Mouse (Mus musculus): ENCODE measurements at regions not wholly inside any gene's neighbourhood (a gene's known extent, or its start where the extent isn't known, plus 50 kb on each side); places are given as distances from the start of the nearest gene placed in this dataset.

DNA sequence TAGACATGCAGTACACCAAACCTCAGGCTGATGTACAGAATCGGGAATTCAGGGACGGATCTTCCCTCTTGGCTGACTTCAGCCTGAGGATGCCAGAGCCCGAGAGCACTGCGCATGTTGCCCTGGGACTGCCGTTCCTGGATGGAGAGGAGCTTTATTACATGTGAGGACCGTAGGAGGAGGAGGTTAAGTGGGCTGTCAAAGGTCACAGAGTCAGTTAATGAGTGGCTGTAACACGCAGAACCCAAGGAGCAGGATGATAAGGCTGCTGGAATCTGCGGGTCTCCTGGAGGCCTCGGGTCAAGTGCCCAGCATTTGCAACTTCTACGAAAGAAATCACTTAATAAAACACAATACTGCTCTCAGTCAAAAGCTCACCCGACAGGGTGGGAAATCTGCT lies 197.3 kb downstream of the Fam169b start:
- H3K4me1 ChIP-seq (ENCODE audit: insufficient read depth, low read length) = peaks cover 13% of the 10 kb centered on the region; the same call in 1 of the 2 replicates
- 25% methylated on average over 11 of the region's 11 CpGs for WGBS
- H3K4me3 ChIP-seq (ENCODE audit: low read length) = no peak overlapping the region
- H3K4me2 ChIP-seq (replicated peaks; ENCODE audit: low read depth, low read length) = no peak overlapping the region
- no peaks in the 10 kb centered on the region for H3K36me3 ChIP-seq (ENCODE audit: insufficient read depth, low read length)
- H3K9ac ChIP-seq (replicated peaks; ENCODE audit: low read length) = no peak overlapping the region
- no peak for ATAC-seq (ENCODE audit: low FRiP score, low TSS enrichment)
- H3K27ac ChIP-seq (ENCODE audit: low read length) = peak overlapping the region; percentile 7; the same call in 1 of the 2 replicates
- no peaks in the 10 kb centered on the region for H3K9me3 ChIP-seq (ENCODE audit: low read length)
- H3K27me3 ChIP-seq (ENCODE audit: insufficient read depth, low read length) = no peaks in the 10 kb centered on the region

DNA sequence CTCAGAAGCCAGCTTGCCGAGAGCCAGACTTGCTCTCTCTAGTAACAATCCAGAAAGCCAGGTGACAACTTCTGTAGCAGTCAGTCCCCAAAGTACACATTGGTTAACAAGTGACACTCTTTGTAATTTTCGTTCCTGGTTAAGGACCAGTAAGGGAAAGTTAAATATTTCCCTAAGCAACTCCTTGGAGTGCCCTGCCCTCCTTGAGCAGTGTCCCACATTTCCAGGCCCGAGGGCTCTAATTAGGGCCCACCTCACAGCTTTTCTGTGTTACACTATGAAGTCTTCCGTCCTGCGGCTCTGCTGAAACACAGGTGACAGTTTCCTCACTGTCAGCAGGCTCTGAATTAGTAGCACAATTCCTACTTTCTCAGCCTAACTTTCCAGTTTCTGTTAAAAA lies 194.9 kb downstream of the Fam169b start:
- Histone ChIP-seq H3K27ac (ENCODE audit: low read length) (no peak overlapping the region), H3K9ac (replicated peaks; ENCODE audit: low read length) (no peak overlapping the region), H3K4me3 (ENCODE audit: low read length) (no peak overlapping the region), H3K9me3 (ENCODE audit: low read length) (no peaks in the 10 kb centered on the region), H3K27me3 (ENCODE audit: insufficient read depth, low read length) (no peaks in the 10 kb centered on the region), H3K36me3 (ENCODE audit: insufficient read depth, low read length) (no peaks in the 10 kb centered on the region), H3K4me1 (ENCODE audit: insufficient read depth, low read length) (peaks cover 13% of the 10 kb centered on the region; the same call in 1 of the 2 replicates), H3K4me2 (replicated peaks; ENCODE audit: low read depth, low read length) (no peak overlapping the region)
- no peak for ATAC-seq (ENCODE audit: low FRiP score, low TSS enrichment)
- 74% methylated on average over 5 of the region's 5 CpGs for WGBS

DNA sequence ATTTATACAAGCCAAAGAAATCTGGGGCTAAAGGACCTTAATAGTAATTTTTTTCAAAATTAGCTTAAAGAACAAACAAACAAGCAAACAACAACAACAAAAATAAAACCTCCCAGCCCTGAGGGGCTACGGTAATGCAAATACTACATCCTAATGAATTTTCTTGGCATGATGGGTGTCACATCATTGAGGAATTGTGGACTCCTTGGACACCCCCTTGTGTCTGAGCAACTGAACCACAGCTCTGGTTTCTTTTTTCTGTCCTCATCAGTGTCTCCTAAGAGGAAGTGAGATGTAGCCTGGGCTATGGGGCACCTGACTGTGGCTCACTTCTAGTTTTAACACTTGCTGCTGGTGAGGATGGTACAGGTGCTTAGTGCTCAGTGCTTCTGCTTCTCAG lies 184.2 kb downstream of the Fam169b start:
- no peaks in the 10 kb centered on the region for H3K9me3 ChIP-seq (ENCODE audit: low read length)
- no peaks in the 10 kb centered on the region for H3K27me3 ChIP-seq (ENCODE audit: insufficient read depth, low read length)
- no peaks in the 10 kb centered on the region for H3K36me3 ChIP-seq (ENCODE audit: insufficient read depth, low read length)
- H3K9ac ChIP-seq (replicated peaks; ENCODE audit: low read length) = no peak overlapping the region
- H3K4me1 ChIP-seq (ENCODE audit: insufficient read depth, low read length) = no peaks in the 10 kb centered on the region
- no peak overlapping the region for H3K27ac ChIP-seq (ENCODE audit: low read length)
- no peak overlapping the region for H3K4me2 ChIP-seq (replicated peaks; ENCODE audit: low read depth, low read length)
- no peak overlapping the region for H3K4me3 ChIP-seq (ENCODE audit: low read length)
- 89% methylated on average over 1 of the region's 1 CpGs for WGBS
- ATAC-seq (ENCODE audit: low FRiP score, low TSS enrichment) = no peak

DNA sequence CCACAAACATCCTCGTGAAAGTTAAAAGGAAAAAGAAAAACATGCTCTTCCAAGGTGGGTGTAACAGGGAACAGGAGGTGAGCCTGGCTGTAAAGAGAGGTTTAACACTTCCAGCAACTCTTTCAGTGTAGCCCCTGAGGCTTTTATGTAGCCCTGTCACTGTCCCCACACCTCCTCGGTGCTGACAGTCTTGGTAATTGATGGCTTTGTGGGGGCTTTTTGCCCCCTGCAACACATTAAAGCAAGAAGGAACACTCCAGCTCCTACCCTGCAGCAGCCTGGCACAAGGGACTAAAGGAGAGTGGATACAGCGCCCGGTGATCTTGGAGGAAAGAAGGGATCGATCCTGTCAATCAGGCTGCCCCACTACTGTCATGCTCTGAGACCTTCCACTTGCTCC lies 181.8 kb downstream of the Fam169b start:
- WGBS = 19% methylated on average over 5 of the region's 5 CpGs
- no peaks in the 10 kb centered on the region for H3K9me3 ChIP-seq (ENCODE audit: low read length)
- H3K9ac ChIP-seq (replicated peaks; ENCODE audit: low read length) = no peak overlapping the region
- H3K4me2 ChIP-seq (replicated peaks; ENCODE audit: low read depth, low read length) = no peak overlapping the region
- no peaks in the 10 kb centered on the region for H3K4me1 ChIP-seq (ENCODE audit: insufficient read depth, low read length)
- no peak for ATAC-seq (ENCODE audit: low FRiP score, low TSS enrichment)
- H3K36me3 ChIP-seq (ENCODE audit: insufficient read depth, low read length) = no peaks in the 10 kb centered on the region
- no peak overlapping the region for H3K27ac ChIP-seq (ENCODE audit: low read length)
- no peak overlapping the region for H3K4me3 ChIP-seq (ENCODE audit: low read length)
- no peaks in the 10 kb centered on the region for H3K27me3 ChIP-seq (ENCODE audit: insufficient read depth, low read length)

DNA sequence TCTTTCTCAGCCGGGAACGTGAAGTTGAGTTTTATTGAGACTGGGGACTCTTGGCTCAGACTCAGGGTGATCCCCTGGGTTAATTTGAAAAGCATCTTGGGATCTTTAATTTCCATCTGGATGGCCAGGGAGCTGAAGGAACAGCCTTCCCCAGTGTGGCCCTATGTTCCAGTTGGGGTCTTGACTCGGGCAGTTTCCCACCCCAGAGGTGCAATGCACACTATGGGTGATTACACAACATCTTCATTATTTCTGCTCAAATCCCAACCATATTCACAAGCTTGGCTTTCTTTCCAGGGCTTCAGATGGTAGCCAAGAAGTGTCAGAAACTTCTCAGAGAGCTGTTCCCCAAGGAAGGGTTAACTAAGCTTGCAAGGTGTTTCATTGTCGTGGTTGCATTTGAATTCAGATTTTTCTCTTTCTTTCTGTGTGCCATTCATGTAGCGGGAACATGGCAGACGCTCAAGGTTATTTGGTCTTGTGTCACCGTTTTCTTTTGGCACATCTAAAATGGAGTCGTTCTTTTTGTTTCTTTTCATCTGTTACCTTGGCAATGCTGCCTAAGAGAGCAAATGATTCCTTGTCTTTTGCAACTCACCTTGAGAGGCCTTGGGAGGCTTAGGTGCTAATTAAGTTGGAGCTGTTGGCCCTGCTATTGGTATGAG lies 179.5 kb downstream of the Fam169b start:
- no peaks in the 10 kb centered on the region for H3K4me1 ChIP-seq (ENCODE audit: insufficient read depth, low read length)
- H3K27me3 ChIP-seq (ENCODE audit: insufficient read depth, low read length) = no peaks in the 10 kb centered on the region
- H3K36me3 ChIP-seq (ENCODE audit: insufficient read depth, low read length) = no peaks in the 10 kb centered on the region
- H3K4me3 ChIP-seq (ENCODE audit: low read length) = no peak overlapping the region
- H3K27ac ChIP-seq (ENCODE audit: low read length) = no peak overlapping the region
- H3K9me3 ChIP-seq (ENCODE audit: low read length) = no peaks in the 10 kb centered on the region
- H3K4me2 ChIP-seq (replicated peaks; ENCODE audit: low read depth, low read length) = no peak overlapping the region
- H3K9ac ChIP-seq (replicated peaks; ENCODE audit: low read length) = no peak overlapping the region
- ATAC-seq (ENCODE audit: low FRiP score, low TSS enrichment) = no peak
- 87% methylated on average over 8 of the region's 8 CpGs for WGBS

DNA sequence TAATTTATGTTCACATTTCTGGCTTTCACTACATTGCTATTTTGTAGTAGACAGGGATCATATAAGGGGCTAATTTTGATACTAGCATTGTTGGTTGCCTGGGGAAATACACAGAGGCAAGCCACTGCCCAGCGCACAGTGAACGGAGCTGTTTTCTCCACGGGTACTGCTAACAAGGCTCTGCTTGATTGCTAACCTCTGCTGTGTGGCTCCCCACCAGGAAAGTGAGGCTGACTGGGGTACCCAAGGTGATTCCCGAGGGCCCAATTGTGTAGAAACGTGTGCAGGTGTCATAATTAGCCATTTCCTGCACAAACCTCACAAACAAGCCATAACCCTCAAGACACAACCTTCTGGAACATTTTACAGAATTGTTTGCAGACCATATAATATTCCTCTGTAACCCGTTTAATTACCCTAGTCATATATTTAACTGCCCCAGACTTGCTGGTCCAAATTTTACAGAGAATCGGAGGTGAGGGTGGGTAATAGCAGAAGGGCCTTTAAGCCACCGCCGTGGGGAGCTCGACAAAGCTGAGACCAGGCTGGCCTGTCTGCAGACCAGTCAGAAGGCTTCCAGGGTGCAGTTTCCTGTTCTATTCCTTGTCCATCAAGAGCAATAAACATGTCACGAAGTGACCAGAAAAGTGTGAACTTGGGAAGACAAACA lies 170.9 kb downstream of the Fam169b start:
- Histone ChIP-seq H3K27ac (ENCODE audit: low read length) (no peak overlapping the region), H3K4me2 (replicated peaks; ENCODE audit: low read depth, low read length) (no peak overlapping the region), H3K36me3 (ENCODE audit: insufficient read depth, low read length) (no peaks in the 10 kb centered on the region), H3K9ac (replicated peaks; ENCODE audit: low read length) (no peak overlapping the region), H3K9me3 (ENCODE audit: low read length) (no peaks in the 10 kb centered on the region), H3K27me3 (ENCODE audit: insufficient read depth, low read length) (no peaks in the 10 kb centered on the region), H3K4me3 (ENCODE audit: low read length) (no peak overlapping the region), H3K4me1 (ENCODE audit: insufficient read depth, low read length) (no peaks in the 10 kb centered on the region)
- WGBS = 40% methylated on average over 11 of the region's 11 CpGs
- ATAC-seq (ENCODE audit: low FRiP score, low TSS enrichment) = no peak

DNA sequence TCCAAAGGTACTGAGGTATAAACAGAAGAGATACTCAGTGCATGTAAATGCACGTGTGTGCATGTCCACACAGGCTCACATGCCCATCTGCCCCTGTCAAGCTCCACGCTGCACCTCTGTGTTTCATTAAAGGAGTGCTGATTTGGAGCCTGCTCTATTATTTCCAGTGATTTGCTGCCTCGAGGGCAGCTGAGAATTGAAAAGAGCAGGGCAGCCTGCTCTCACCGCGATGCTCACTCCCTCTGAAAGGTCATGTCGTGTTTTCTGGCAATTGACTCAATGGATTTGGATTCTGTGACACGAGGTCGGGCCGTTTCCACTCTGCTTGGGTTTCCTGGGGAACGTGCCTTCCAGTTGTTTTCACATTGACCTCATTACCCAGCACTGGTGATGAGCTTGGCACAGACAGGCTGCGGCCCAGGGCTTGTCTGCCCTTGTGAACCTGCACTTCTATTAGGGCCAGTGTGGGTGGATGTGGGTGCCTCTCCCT lies 167.1 kb downstream of the Fam169b start:
- no peak overlapping the region for H3K4me2 ChIP-seq (replicated peaks; ENCODE audit: low read depth, low read length)
- 30% methylated on average over 11 of the region's 11 CpGs for WGBS
- no peaks in the 10 kb centered on the region for H3K36me3 ChIP-seq (ENCODE audit: insufficient read depth, low read length)
- H3K27ac ChIP-seq (ENCODE audit: low read length) = no peak overlapping the region
- no peak overlapping the region for H3K4me3 ChIP-seq (ENCODE audit: low read length)
- H3K9ac ChIP-seq (replicated peaks; ENCODE audit: low read length) = no peak overlapping the region
- H3K9me3 ChIP-seq (ENCODE audit: low read length) = no peaks in the 10 kb centered on the region
- no peaks in the 10 kb centered on the region for H3K27me3 ChIP-seq (ENCODE audit: insufficient read depth, low read length)
- no peaks in the 10 kb centered on the region for H3K4me1 ChIP-seq (ENCODE audit: insufficient read depth, low read length)
- no peak for ATAC-seq (ENCODE audit: low FRiP score, low TSS enrichment)

DNA sequence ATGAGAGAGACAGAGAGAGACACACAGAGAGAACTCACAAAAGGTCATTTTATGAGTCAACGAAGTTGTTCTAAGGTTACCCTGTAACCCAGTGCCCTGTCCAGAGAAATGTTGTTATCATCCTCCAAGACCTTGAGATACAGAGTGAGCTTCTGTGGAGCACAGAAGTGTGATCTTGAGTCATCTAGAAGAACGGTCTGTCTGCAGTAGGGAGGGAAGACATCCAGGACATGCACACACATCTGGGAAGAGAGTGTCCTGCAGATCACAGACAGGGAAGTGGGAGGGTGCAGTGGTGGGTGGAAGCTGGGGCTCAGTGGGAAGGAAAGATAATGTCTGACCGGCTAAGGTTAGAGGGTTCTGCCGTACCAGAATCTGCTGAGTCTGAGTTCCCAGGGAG lies 155.3 kb downstream of the Fam169b start:
- Histone ChIP-seq H3K4me1 (ENCODE audit: insufficient read depth, low read length) (no peaks in the 10 kb centered on the region), H3K9ac (replicated peaks; ENCODE audit: low read length) (no peak overlapping the region), H3K4me3 (ENCODE audit: low read length) (no peak overlapping the region), H3K9me3 (ENCODE audit: low read length) (no peaks in the 10 kb centered on the region), H3K36me3 (ENCODE audit: insufficient read depth, low read length) (no peaks in the 10 kb centered on the region), H3K27me3 (ENCODE audit: insufficient read depth, low read length) (no peaks in the 10 kb centered on the region), H3K4me2 (replicated peaks; ENCODE audit: low read depth, low read length) (no peak overlapping the region), H3K27ac (ENCODE audit: low read length) (no peak overlapping the region)
- WGBS = 80% methylated on average over 4 of the region's 4 CpGs
- ATAC-seq (ENCODE audit: low FRiP score, low TSS enrichment) = no peak

DNA sequence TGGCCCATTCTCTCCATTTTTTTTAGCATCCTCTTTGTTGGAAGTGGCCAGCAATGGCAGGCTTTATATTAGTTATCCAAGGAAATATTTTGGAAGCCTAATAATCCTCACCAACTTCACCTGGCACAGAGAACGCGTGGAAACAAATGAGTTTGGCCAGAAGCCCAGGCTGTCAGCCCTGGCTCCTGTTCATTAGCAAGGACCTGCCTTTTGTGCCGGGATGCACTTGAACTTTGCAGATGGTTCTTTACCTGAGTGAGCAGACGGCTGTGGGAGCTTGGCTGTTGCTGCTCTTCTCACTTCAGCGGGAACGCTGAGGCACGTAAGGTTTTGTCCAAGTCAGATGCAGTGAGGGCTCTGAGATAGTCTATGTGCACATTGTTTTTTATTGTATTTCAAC lies 142.3 kb downstream of the Fam169b start:
- 75% methylated on average over 7 of the region's 7 CpGs for WGBS
- no peak for ATAC-seq (ENCODE audit: low FRiP score, low TSS enrichment)
- Histone ChIP-seq H3K4me2 (replicated peaks; ENCODE audit: low read depth, low read length) (no peak overlapping the region), H3K27ac (ENCODE audit: low read length) (no peak overlapping the region), H3K4me1 (ENCODE audit: insufficient read depth, low read length) (no peaks in the 10 kb centered on the region), H3K9me3 (ENCODE audit: low read length) (no peaks in the 10 kb centered on the region), H3K4me3 (ENCODE audit: low read length) (no peak overlapping the region), H3K27me3 (ENCODE audit: insufficient read depth, low read length) (no peaks in the 10 kb centered on the region), H3K36me3 (ENCODE audit: insufficient read depth, low read length) (no peaks in the 10 kb centered on the region), H3K9ac (replicated peaks; ENCODE audit: low read length) (no peak overlapping the region)

DNA sequence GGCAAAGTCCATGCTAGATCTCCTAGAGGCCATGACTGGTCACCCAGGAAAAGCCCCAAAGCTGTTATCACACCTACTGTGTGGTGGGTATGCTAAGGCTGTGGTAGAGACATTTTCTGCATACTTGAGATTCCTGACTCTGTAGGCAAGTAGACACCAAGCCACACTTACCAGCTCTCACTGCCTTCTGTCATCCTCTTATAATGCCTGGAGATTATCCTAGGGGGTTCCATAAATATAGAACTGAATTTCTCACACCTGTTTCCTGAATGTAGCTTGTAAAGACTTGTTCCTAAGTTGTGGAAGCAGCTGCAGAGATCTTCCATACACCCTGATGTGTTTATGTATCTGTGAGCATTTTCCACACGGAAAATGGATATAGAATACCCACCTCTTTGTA lies 139.1 kb downstream of the Fam169b start:
- Histone ChIP-seq H3K27me3 (ENCODE audit: insufficient read depth, low read length) (peaks cover 2% of the 10 kb centered on the region; the same call in 1 of the 2 replicates), H3K4me3 (ENCODE audit: low read length) (no peak overlapping the region), H3K9me3 (ENCODE audit: low read length) (no peaks in the 10 kb centered on the region), H3K9ac (replicated peaks; ENCODE audit: low read length) (no peak overlapping the region), H3K36me3 (ENCODE audit: insufficient read depth, low read length) (no peaks in the 10 kb centered on the region), H3K4me1 (ENCODE audit: insufficient read depth, low read length) (no peaks in the 10 kb centered on the region), H3K4me2 (replicated peaks; ENCODE audit: low read depth, low read length) (no peak overlapping the region), H3K27ac (ENCODE audit: low read length) (no peak overlapping the region)
- WGBS = 72% methylated on average over 1 of the region's 1 CpGs
- ATAC-seq (ENCODE audit: low FRiP score, low TSS enrichment) = no peak
